Mouse (Mus musculus) ES-Bruce4 (cell line): ENCODE results near the gene Zfp385b.

ENCODE experiments used
- CTCF ChIP-seq: IDR thresholded peaks from one replicate; pipeline ENCODE4 v1.8.1; 2011; ENCODE audit warnings: low read depth, low read length
- EP300 ChIP-seq: IDR thresholded peaks from 2 replicates; pipeline ENCODE4 v1.6.1; 2011; ENCODE audit warnings: low read depth, low read length; ENCODE audit not compliant: insufficient read depth
- POLR2A ChIP-seq: IDR thresholded peaks from one replicate; pipeline ENCODE4 v1.8.1; 2011; ENCODE audit warnings: low read length; ENCODE audit not compliant: insufficient read depth

DNA sequence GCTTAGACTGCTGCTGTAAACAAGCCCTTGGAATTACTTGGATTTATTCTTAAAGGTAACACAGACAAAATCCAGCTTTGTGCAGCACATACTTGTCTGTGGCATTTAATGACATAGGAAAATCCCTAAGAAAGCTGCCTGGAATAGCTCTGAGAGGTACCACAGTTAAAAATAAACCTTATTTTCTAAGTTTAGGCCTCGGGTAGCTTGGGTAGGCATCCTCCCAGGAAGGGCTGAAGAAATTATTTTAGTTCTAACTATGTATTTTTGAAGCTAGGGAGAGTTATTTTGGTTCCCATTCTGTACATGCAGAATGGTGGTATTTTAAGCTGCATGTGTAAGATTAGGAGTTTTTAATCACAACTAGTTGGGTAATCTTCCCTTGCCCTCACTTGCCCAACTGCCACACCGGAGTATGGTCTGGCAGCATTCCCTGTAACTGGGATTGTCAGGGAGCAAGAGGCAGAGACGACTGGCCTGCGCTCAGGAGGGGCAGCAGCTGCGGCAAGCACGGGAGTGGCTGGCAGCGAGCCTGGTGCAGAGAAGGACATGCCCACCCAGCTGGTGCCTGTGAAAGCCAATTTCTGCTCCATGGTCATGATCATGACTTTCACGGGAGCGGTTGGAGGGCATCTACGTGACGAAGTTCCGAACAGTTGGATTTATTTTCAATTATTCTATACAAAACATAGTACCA lies 230.1 kb downstream of the Zfp385b start:
- no peak for TF ChIP-seq POLR2A
- TF ChIP-seq CTCF: no peak
- no peak for TF ChIP-seq EP300
